Mouse (Mus musculus): ENCODE results near the gene Nup85.

Gene Nup85

DNA sequence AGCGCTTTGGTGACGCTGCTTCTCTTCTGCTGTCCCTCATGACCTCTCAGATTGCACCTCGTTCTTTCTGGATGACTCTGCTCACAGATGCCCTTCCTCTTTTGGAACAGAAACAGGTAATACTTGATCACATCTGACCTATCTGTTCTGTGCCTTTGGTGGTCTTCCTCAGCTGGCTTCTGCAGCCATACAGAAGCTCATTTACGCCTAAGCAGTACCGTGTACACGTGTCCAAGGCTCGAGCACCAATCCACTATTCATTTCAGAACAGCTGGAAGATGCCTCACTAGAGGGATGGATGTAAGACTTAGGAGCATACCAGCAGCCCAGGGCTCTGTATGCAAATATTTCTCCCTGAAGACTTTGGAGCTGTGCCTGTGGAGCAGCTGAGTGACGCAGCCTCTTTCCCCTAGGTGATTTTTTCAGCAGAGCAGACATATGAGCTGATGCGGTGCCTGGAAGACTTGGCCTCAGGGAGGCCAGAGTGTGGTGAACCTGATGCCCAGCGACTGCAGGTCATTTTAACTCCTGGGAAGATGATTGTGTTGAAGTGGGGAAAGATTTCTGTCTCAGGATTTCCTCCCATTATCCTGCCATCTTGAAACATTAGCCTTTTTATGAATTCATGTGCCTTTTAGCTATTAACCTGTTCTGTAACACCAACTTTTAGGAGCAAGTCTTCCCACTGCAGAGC is 18.8 kb downstream of the Nup85 start:
- DNase-seq (ENCODE audit: low spot score in 2 of 2) = no peak

DNA sequence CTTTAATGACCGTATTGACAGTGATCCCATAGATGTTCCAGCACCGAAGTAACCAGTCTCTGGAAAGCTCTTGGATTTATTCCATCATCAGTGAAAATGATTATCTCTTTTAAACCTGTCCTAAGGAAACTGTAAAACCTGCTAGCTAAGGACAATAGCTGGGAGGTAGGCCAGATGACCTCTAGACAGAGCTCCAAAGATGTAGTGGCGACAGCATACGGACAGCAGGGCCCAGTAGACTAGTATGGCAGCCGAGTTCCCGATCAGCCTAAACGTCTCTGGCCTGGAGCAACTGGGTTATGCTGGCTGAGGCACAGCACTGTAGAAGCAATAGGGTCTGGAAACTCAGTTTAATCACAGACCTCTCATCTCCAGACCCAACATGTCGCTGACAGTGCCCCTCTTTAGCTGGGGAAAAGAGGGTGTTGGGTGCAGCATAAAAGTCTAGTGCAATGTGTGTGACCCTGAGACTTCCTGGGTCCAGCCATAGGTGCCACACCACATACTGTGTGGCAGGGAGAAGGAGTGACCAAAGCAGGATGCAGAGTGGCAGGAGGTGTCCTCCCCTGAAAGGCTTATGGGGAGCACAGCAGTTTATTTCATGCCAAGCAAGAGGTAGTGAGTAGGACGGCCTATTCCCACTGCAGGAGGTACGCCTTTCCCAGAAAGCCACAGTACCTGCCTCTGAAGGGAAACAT is 20.3 kb downstream of the Nup85 start:
- no peak for DNase-seq (ENCODE audit: low spot score in 2 of 2)

DNA sequence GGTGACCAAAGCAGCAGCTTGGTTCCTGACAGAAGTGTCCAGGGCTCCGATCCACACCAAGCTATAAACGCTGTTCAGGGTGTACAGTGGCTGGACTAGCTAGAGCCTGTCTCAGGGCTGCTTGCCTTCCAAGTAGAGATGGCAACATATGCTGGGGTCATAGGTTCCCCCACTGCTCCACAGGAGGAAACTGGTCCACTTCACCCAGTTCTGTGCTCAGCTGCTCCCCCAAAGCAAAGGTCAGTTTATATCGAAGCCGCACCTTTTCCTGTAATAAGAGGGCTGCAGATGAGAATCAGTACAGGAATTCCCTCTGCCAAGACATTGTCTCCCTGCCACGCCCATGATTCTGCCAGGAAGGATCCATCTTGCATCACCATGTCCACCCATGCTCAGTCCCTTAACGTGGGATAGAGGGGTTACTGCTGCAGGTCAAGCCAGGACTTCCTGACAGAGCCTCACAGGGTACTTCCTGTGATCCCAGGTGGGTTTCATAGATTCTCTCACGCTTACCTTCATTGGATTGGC is 21.4 kb downstream of the Nup85 start:
- no peak for DNase-seq (ENCODE audit: low spot score in 2 of 2)

DNA sequence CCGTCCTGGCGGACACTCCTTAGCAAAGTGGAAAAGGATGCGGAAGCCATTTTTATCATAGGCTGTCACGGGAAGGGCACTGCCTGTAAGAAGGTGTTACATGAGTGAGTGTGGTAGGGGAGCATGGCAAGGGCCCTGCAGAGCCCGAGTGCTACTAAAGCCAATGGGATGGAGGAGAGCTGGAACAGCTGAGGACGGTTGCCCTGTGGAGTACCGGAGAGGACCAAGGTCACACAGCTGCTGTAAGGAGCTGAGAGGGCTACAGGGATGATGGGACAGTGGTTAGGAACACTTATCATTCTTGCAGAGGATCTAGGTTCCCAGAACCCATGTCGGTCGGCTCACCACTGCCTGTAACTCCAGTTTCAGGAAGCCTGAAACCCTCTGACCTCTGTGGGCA is 22.2 kb downstream of the Nup85 start:
- DNase-seq (ENCODE audit: low spot score in 2 of 2) = no peak

DNA sequence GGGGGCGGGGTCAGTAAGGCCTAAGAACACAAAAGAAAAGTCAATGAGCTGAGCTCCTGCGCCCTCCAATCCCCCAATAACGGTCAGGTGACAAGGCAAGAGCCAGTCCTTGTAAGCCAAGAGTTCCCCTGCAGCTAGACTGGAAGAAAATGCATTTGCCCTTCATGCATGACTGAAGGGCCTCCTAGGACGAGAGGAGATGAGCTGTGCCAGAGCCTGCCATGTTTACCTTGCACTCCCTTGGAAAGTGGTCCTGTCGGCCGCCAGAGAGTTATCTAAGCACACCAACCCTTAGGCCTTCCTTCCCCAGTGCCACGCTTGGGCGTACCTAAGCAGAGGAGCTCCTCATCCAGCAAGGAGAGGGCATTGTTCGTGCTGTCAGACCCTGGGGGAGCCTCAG is 23.8 kb downstream of the Nup85 start:
- DNase-seq (ENCODE audit: low spot score in 2 of 2) = no peak

DNA sequence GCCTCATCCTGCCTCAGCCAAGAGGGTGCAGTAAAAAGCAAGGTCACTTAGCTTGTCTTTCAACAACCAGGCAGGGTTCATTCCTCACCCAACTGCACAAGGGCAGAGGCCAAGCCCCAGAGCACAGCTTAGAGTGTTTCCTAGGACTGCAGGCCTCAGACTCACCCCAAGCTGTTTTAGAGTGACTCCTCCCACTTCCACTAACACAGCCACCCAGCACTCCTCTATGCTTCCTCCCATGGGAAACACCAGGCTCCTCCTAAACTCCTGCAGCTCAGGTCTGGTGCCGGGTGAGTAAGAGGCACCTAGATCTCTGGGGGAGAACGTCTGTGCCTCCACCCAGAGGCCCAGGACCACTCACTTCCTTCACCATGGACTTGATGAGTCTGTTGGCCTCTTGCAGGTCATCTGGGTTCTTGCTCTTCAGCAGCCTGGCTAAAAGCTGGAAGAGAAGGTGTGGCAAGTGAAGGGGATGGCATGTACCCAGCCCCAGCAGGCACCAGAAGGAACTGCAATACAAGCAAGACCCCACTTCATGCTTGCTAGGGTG is 26.4 kb downstream of the Nup85 start:
- no peak for DNase-seq (ENCODE audit: low spot score in 2 of 2)

DNA sequence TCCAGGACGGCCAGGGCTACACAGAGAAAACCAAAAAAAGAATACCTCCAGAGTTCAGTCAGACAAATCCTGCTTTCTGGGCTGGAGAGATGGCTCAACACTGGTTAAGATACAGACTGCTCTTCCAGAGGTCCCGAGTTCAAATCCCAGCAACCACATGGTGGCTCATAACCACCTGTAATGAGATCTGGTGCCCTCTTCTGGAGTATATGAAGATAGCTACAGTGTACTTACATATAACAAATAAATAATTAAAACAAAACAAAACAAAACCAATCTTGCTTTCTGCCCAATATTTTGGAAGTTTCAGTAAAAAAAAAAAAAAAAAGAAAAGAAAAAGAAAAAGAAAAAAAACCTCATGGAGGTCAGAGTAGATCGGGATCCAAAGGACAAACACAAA is 31.0 kb downstream of the Nup85 start:
- DNase-seq (ENCODE audit: low spot score in 2 of 2) = no peak

DNA sequence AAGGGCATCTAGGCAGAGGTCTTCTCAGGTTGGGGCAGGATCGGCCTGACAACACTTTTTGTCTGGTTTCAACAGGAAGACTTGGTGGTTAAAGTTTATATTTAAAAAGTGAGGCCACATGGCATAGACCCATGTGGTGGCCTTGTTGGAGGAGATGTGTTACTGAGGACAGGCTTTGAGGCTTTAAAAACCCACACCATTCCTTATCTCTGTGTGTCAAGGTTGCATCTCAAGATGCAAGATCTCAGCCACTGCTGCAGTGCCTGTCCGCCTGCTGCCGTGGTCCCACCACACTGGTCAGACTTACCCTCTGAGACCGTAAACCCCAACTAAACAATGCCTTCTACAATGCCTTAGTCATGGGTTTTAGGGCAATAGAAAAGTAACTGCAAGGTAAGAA is 34.1 kb downstream of the Nup85 start:
- DNase-seq (ENCODE audit: low spot score in 2 of 2) = no peak

DNA sequence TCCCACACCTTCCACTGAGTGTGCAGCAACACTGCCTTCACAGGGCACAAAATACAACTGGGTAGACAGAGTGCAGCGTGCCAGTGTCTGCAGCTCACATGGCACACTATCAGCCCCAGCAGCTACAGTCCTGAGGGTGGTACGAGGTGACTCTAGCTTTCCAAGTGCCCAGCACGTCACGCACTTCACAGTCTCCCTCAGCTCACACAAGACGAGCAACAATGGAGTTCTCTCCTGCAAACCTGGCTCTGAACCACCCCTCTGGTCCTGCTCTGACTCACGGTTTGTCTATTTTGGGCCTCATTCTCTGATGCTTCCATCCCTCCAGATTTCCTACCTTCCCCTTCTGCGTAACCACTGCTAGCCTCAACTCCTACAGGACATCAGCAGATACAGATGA is 35.5 kb downstream of the Nup85 start:
- DNase-seq (ENCODE audit: low spot score in 2 of 2) = no peak

DNA sequence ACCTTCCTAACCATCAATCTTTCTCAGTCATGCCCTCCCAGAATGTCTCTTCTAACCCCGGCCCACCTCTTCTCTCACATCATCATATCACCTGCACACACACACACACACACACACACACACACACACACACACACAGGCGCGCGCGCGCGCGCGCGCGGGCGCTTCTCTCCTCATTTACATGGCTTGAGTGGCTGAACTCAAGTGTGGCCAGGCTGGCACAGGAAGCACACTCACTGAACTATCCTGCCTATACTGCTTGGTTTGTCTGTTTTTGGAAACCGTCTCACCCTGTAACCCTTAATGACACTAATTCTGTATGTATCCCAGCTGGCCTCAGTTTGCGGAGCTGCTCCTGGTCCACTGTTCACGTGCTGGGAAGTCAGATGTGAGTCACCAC is 36.5 kb downstream of the Nup85 start:
- DNase-seq (ENCODE audit: low spot score in 2 of 2) = no peak

DNA sequence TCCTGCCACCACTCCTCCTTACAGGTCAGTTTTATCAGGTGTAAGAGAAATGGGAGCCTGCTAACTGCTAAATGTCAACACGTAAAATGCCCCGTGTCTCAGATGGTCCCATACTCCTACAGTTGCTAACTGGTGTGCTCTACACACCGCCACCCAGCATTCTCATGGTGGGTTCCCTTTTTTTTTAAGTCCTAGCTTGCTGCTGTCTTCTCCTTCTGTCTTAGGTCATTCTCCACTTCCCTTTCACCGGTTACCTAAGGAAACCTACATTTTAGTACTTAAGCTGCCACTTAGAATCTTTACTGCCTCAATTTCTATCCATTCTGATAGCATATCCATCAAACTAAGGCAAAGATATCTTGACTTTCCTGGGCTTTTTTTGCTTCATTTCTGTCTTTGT is 36.9 kb downstream of the Nup85 start:
- DNase-seq (ENCODE audit: low spot score in 2 of 2) = no peak

DNA sequence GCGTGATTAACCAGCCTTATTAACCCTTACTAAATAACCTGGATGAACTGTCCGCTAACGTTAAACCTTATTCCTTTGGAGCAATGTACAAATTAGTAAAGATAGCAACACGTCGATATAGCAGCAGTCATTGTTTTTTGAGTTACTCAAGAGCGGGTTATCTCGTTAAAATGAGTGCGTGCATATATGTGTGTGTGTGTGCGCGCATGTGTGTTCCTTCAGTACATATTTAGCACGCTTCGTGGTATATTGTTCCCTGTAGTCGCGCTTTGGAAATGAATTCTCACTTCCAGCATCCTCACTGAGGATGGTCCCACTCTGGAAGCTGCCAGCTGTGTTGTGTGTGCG is 38.9 kb downstream of the Nup85 start:
- DNase-seq (ENCODE audit: low spot score in 2 of 2) = no peak

DNA sequence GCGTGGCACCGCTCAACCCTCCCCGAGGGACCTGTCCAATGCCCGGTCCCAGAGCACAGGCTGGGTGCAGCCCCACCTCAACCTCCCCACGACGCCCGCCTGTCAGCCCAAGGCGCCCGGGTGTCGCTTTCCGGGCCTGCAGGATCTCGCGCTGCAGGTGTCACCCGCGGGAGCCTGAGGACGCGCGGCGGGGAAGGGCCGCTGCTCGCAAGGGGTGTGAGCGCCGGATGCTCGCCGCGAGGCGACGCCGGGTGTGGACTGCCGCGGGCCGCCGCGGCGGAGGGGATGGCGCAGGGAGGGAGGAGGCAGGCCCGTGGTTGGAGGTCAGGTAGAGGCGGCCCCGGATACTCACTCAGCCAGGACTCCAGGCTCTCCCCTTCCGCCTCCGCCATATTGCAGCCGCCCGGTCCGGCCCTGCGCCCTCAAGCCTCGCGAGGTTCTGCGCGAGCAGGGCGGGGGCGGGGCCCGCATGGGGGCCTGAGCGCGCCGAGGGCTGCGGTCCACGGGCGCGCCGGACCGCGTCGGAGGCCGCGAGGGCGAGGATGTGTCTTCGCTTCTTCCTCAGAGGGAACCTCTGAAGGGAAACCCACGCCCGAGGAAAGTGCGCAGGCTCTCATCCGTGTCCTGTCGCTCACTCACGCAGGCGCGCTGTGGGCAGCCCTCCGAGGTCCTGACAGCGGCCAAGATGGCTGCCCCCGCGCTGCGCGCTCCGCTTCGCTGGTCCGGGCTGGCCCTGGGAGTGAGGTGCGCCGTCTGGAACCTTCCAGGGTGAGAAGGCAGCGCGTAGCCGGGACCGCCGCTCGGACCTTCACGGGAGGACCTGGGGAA is 39.5 kb downstream of the Nup85 start, which contains the start of the genes Mrps7 and Gga3:
TSS of gene Mrps7 (plus strand) at position 450 of the 828 bp plus-strand sequence.
TSS of gene Gga3 (minus strand) at position 576 of the 828 bp plus-strand sequence.
- peak; percentile 93 to 95 for DNase-seq (ENCODE audit: low spot score in 2 of 2)

DNA sequence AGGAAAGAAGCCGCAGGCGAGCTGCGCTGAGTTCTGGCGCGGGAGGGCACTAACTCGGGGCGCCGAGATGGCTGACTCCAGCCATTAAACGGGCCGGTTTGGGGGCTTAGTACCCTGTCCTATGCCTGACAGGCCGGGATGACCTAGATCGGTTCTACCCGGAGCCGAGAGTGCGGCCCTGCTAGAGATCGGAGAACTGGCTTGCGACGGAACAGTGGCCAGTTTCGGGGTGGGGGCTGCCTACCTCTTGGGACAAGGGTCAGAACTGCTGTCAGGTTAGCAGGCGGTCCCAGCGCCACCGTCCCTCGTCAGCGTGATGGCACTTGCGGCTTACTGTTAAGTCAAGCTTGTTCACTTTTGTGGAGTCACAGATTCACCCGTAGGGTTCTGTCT is 40.1 kb downstream of the Nup85 start:
- DNase-seq (ENCODE audit: low spot score in 2 of 2) = no peak

DNA sequence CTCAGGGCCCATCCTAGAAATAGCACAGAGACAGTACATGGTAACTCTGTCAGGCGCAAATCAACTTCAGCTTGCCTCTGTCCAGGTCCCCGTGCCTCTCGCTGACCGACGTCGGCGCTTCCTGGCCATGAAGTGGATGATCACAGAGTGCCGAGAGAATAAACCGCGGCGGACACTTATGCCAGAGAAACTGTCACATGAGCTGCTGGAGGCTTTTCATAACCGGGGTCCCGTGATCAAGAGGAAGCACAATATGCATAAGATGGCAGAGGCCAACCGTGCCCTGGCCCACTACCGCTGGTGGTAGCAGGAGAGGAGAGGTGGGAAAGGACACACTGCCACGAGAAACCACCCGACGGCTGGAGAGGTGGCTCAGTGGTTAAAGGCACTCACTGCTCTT is 42.5 kb downstream of the Nup85 start:
- no peak for DNase-seq (ENCODE audit: low spot score in 2 of 2)

DNA sequence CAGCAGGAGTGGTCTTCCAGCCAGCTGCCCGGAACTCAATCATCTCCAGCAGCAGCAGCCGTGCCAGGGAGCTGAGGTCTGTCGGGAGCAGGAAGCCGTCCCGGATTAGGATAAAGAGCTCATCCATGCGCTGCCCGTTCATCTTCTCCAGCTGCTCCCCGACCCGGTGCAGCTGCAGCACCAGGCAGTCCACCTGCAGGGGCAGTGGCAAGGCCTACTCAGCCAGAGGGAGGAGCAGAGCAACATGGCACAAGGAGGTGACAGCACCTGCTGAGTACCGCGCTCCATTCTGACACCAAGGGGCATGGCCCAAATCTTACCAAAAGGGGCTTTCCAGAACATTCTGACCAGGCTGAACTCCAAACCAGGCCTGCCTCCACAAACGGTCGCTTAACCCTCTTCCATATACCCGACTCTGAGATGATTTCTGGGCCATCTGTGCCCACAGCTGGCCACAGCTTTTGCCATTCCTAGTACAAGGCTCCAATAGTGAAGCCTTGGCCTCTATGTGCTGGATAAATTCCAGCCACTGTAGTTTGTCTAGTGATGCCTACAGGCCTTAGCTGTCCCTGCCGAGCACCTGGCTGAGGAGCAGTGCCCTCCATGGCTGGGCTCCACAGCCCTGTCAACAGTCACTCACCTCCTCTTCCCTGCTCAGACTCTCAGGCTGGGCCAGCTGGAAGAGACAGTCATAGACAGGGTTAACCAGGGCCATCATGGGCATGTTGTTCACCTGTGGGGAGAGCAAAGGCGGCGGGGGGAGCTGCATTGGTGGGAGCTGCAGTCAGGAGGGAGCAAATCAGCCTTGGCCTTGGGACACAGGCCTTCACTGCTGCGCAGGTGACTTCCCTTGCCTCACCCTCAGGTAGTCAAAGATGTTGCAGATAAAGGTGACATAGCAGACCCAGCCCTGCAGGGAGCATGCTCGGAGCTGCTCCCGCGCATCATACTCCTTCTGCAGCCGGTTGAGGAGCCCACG is 44.5 kb downstream of the Nup85 start:
- no peak for DNase-seq (ENCODE audit: low spot score in 2 of 2)

DNA sequence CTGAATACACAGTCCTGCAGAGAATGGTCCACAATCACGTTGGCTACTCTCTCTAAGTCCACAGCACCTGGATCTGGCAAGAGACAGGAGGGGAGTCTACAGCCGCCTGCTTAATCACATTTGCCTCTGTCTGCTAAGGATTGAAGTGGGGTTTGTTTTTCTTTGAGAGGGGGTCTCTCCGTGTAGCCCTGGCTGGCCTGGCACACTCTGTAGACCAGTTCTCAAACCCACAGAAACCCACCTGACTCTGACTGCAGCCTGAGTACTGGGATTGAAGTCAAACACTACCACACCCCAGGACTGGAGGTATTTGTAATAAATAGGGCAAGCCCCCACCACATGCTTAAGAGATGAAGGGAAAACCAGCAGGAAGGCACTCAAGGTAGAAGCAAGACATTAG is 45.3 kb downstream of the Nup85 start:
- DNase-seq (ENCODE audit: low spot score in 2 of 2) = no peak

DNA sequence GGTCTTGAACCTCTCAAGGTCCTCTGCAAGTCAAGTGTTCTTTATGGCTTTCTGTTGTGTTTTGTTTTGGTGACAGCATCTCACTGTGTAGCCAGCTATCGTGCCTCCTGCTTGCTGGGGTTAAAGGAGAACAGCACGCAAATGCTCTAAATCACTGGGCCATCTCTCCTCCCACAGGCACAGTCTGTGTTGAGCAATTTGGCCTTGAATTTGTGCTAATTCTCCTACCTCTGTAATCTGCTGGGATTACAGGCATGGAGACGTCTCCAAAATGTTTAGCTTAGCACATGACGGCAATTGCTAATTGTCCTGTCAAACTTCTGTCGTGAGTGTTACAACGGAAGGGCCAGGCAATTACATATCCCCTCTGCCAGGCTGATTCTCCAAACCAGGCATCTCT is 46.9 kb downstream of the Nup85 start:
- DNase-seq (ENCODE audit: low spot score in 2 of 2) = no peak

DNA sequence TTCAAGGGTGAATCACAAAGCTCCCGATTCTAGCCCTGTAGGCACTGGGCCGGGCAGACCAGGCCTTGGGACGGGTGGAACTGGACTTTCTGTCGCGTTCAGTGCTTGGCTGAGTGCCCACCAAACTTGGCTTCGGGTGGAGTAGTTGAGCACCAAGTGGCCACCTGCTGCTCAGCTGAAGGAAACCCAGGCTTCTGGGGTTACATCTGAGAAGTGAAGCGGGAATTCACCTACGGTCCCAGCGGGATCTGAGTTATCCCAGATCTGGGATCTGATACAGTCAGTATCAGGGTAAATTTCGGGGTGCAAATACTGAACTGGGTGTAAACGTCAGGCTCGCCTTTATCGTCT is 47.8 kb downstream of the Nup85 start:
- DNase-seq (ENCODE audit: low spot score in 2 of 2) = peak in 1 of 2 experiments; percentile 39

DNA sequence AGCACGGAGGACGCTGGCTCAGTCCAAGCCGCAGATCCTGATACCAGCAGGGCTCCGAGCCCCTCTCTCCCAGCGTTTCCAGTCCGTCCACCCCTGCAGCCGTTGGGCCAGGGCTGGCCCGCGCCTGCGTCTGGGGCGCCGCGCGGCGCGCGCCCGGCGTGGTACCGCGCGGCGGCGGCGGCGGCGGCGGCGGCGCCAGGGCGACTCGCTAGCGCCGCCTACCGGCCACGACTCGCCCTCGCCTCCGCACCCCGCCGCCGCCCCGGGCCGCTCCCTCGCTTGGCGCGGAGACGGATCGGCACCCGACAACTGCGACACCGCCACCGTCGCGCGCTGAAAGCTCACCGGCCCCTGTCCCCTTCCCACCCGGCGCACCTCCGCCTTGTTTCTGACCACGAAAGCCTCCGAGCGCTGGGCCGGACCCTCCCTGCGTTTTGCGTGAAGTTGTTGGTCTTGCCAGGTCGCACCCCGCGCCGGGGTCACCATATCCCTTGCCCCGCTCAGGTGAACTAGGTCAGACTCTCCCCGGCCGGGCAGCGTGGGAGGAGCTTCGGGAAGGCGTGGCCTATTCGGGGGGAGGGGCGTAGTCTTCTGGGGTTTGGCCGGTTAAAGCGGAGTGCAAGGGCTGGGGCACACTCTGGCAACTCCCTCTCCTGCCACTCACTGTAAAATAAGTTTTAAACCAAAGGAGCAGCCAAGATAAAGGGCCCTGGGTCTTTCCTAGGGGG is 48.3 kb downstream of the Nup85 start, which contains the start of gene Mif4gd:
TSS of gene Mif4gd (minus strand) at position 560 of the 728 bp plus-strand sequence.
- DNase-seq (ENCODE audit: low spot score in 2 of 2) = peak; percentile 96 to 97

Measured in natural killer cell, adult 2 months (primary cell).